ENCODE assay signal across 12 mouse cellular contexts in genomic region chr14:74672137-74673019, GRCm38 (mm10). TPM values are rescaled to one million over a fixed set of nuclear protein-coding genes. Genes with fewer than 3 reads are reported as not detected.
DNase-seq lines count a peak whose midpoint lies in the region; ATAC-seq and TF ChIP-seq lines count a peak whose summit lies in the region.
"Had no signal": no experiment of that assay in that cellular context is flagged by ENCODE, and none has a peak within 500 bp of the region (broad histone marks: within the 10 kb centered on the region; RNA-seq: fewer than 3 reads in every experiment).

No protein-coding gene starts in this region.

- ATAC-seq in G1E (ENCODE audit: extremely low read depth, insufficient number of reproducible peaks, low FRiP score, poor library complexity, severe bottlenecking): peak; percentile 88
- peak; percentile 88 for ATAC-seq in intestine, embryonic 16.5 days
- ATAC-seq in megakaryocyte-erythroid progenitor cell, adult 5-6 weeks (replicated peaks; ENCODE audit: low FRiP score, low TSS enrichment, poor library complexity, severe bottlenecking): peak; percentile 94

- peak overlapping the region; percentile 65 for H3K4me3 ChIP-seq in G1E (ENCODE audit: low read depth, low read length)
- no peak overlapping the region for H3K4me3 ChIP-seq in intestine, embryonic 16.5 days (ENCODE audit: low read length)
- H3K4me3 ChIP-seq in limb, embryonic 10.5 days: no peak overlapping the region
- no peak overlapping the region for H3K4me3 ChIP-seq in hindbrain, embryonic 10.5 days
- H3K4me3 ChIP-seq: heart, adult 2 months had no signal

- peaks cover 71% of the 10 kb centered on the region for H3K4me1 ChIP-seq in G1E (ENCODE audit: insufficient read depth, low read depth, low read length)
- H3K4me1 ChIP-seq in intestine, embryonic 16.5 days (ENCODE audit: control insufficient read depth, insufficient read depth, low read length): no peaks in the 10 kb centered on the region
- no peaks in the 10 kb centered on the region for H3K4me1 ChIP-seq in limb, embryonic 10.5 days
- H3K4me1 ChIP-seq in hindbrain, embryonic 10.5 days (replicated peaks): no peaks in the 10 kb centered on the region

- no peaks in the 10 kb centered on the region for H3K27me3 ChIP-seq in G1E (ENCODE audit: insufficient read depth, low read length)
- H3K27me3 ChIP-seq in intestine, embryonic 16.5 days (replicated peaks; ENCODE audit: control insufficient read depth, insufficient read depth, low read length): no peaks in the 10 kb centered on the region
- H3K27me3 ChIP-seq in limb, embryonic 10.5 days (ENCODE audit: low read depth, poor library complexity, severe bottlenecking): no peaks in the 10 kb centered on the region
- H3K27me3 ChIP-seq in hindbrain, embryonic 10.5 days (ENCODE audit: insufficient read depth, poor library complexity, severe bottlenecking): no peaks in the 10 kb centered on the region

- no peak overlapping the region for H3K4me2 ChIP-seq in intestine, embryonic 16.5 days (ENCODE audit: low read depth, low read length)

- TF ChIP-seq CTCF in G1E (IDR thresholded peaks at IDR 0.05; ENCODE audit: low read depth, low read length): no peak

- no peak overlapping the region for H3K9ac ChIP-seq in intestine, embryonic 16.5 days (ENCODE audit: low read depth, low read length)

- H3K36me3 ChIP-seq in G1E (replicated peaks): no peaks in the 10 kb centered on the region
- no peaks in the 10 kb centered on the region for H3K36me3 ChIP-seq in intestine, embryonic 16.5 days (ENCODE audit: control insufficient read depth, insufficient read depth, low read length)
- no peaks in the 10 kb centered on the region for H3K36me3 ChIP-seq in limb, embryonic 10.5 days
- no peaks in the 10 kb centered on the region for H3K36me3 ChIP-seq in hindbrain, embryonic 10.5 days

- H3K9me3 ChIP-seq in G1E (replicated peaks): no peaks in the 10 kb centered on the region
- H3K9me3 ChIP-seq in intestine, embryonic 16.5 days (ENCODE audit: control insufficient read depth, low read length): no peaks in the 10 kb centered on the region
- H3K9me3 ChIP-seq in limb, embryonic 10.5 days (replicated peaks): no peaks in the 10 kb centered on the region
- no peaks in the 10 kb centered on the region for H3K9me3 ChIP-seq in hindbrain, embryonic 10.5 days

- peak; percentile 75 for DNase-seq in G1E (ENCODE audit: low spot score)
- DNase-seq in c-Kit-positive CD71-negative TER-119-negative erythroid progenitor cells, embryonic 14.5 days (ENCODE audit: low read depth): peak; percentile 44
- no peak for DNase-seq in gastrocnemius, postnatal 14 days
- DNase-seq in limb, embryonic 10.5 days (ENCODE audit: low spot score): no peak
- DNase-seq in hindbrain, embryonic 10.5 days (ENCODE audit: low spot score): no peak
- DNase-seq: heart, adult 2 months; kidney, adult 9 months; lung, adult 18-20 months; thymus, postnatal 25 days had no signal

- WGBS in intestine, embryonic 16.5 days: 64% methylated on average over 10 of the region's 10 CpGs
- WGBS in limb, embryonic 10.5 days: 74% methylated on average over 10 of the region's 10 CpGs
- WGBS in hindbrain, embryonic 10.5 days: 79% methylated on average over 10 of the region's 10 CpGs

- no peak overlapping the region for H3K27ac ChIP-seq in intestine, embryonic 16.5 days (ENCODE audit: low read length)
- no peak overlapping the region for H3K27ac ChIP-seq in limb, embryonic 10.5 days
- no peak overlapping the region for H3K27ac ChIP-seq in hindbrain, embryonic 10.5 days
- H3K27ac ChIP-seq: heart, adult 2 months had no signal

- intact Hi-C loops in gastrocnemius, postnatal 14 days (cut with DNase I; ENCODE audit: low total_unique reads): no loop called here

RNA-seq across cellular contexts. Expression of gene Htr2a, which starts 31.7 kb away (rescaled TPM):
- total RNA-seq in G1E (2014; fragmentation: Nextera tagmentation): not detected in 2 replicates
- total RNA-seq in G1E (2017): 0.06 and 0.16 TPM in 2 replicates
- not detected in 2 replicates for polyA plus RNA-seq in G1E (2012)
- polyA plus RNA-seq in intestine, embryonic 16.5 days (2015; fragmentation: Nextera tagmentation; extraction: Ambion mirVana): 0.15 and 0.16 TPM in 2 replicates
- total RNA-seq in megakaryocyte-erythroid progenitor cell, adult 5-6 weeks (2014; fragmentation: Nextera tagmentation): 5.1 and 7.5 TPM in 2 replicates
- total RNA-seq in megakaryocyte-erythroid progenitor cell, adult 5-6 weeks (2017): 2.0 and 3.5 TPM in 2 replicates
- under 1 TPM; 0.51 TPM for total RNA-seq in gastrocnemius, postnatal 14 days (2021)
- 0.04 and 0.06 TPM in 2 replicates for polyA plus RNA-seq in limb, embryonic 10.5 days (2016; fragmentation: Nextera tagmentation; extraction: Ambion mirVana)
- 0.16 and 0.20 TPM in 2 replicates for polyA plus RNA-seq in hindbrain, embryonic 10.5 days (2016; fragmentation: Nextera tagmentation; extraction: Ambion mirVana)
- total RNA-seq: monocyte, adult 5-6 weeks had no signal

RNA-seq across cellular contexts. Expression of gene Esd, which starts 59.7 kb away (rescaled TPM):
- total RNA-seq in G1E (2014; fragmentation: Nextera tagmentation) (162 and 208 TPM in 2 replicates), G1E (2017) (230 and 263 TPM in 2 replicates)
- 5.4 and 8.3 TPM in 2 replicates for polyA plus RNA-seq in G1E (2012)
- 370 and 377 TPM in 2 replicates for polyA plus RNA-seq in intestine, embryonic 16.5 days (2015; fragmentation: Nextera tagmentation; extraction: Ambion mirVana)
- 143 and 153 TPM in 2 replicates for total RNA-seq in megakaryocyte-erythroid progenitor cell, adult 5-6 weeks (2014; fragmentation: Nextera tagmentation)
- 255 and 340 TPM in 2 replicates for total RNA-seq in megakaryocyte-erythroid progenitor cell, adult 5-6 weeks (2017)
- 10 to 100 TPM; 83.1 to 87.3 TPM for total RNA-seq in gastrocnemius, postnatal 14 days (2021)
- polyA plus RNA-seq in limb, embryonic 10.5 days (2016; fragmentation: Nextera tagmentation; extraction: Ambion mirVana): 309 and 315 TPM in 2 replicates
- 329 and 360 TPM in 2 replicates for polyA plus RNA-seq in hindbrain, embryonic 10.5 days (2016; fragmentation: Nextera tagmentation; extraction: Ambion mirVana)

Comparison
In these comparisons a context has a peak if more than half of its experiments do, and no peak if none do; other contexts are left out.
1. DNase-seq: peak in G1E (single experiment) and c-Kit-positive CD71-negative TER-119-negative erythroid progenitor cells, embryonic 14.5 days (single experiment); none in gastrocnemius, postnatal 14 days (single experiment), limb, embryonic 10.5 days (single experiment) and hindbrain, embryonic 10.5 days (single experiment).
2. RNA of gene Esd, which starts 59.7 kb away (polyA plus RNA-seq): 370 to 377 TPM in intestine, embryonic 16.5 days, 329 to 360 TPM in hindbrain, embryonic 10.5 days and 309 to 315 TPM in limb, embryonic 10.5 days; 5.4 to 8.3 TPM in G1E; every median in the first group is over 10 times any median in the second.
3. Peak in every context shown above with its lines, with median percentiles within 50 percentile points of each other: ATAC-seq.